Mouse (Mus musculus) cerebellum, postnatal 25 days (tissue): ENCODE data around the gene Serpinb3b.
"Not testable (repeated sequence)": the region's sequence is repeated elsewhere in the genome, so short reads cannot be mapped to it uniquely, and the experiment has no call there.

Source experiments
- DNase-seq, 2 experiments: peaks; one replicate each; pipeline ENCODE4 v3.0.0; 2021; ENCODE audit warnings: mixed read lengths in 2 of 2

The Serpinb3b gene

DNA sequence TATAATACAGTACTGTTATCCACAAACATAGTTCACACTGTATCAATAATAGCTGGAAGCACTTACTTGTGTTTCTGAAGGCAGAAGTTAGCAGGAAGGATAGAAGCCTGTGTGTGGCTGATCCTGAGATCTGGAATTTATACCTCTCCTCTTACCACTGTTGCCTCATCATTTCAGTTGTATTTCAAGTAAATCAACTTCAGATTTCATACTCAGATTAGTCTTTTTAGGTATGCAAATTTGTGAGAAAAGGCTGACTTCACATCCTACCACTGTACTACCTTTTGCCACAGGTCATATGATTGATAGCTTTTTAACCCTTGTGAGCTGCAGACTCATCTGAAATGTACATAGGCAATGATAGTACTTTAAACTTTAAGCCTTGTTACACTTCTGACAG lies at the start of gene Serpinb3b, which contains the start of gene Serpinb3c:
Serpinb3b (minus strand) TSS at position 101 of the 400 bp plus-strand sequence.
Serpinb3c (minus strand) TSS at position 111 of the 400 bp plus-strand sequence.
- not testable (repeated sequence) for DNase-seq

DNA sequence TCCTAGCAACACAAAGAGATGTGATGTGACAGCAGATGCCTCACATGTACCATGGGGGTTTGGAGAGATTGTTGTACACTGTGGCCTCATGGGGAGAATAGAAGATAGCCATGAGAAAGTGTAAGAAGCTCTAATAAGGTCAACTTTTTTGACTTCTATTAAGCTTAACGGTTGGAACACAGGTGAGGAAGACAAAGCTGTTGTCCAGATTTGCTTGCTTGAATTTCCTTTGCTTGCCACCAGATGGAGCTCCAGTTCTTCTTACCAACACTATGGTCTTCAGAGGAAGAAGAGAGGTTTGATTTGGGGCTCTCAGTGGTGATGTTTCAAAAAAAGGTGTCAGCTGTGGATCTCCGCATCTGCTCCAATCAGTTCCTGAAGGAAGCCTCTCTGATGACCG lies 35.0 kb downstream of the Serpinb3b start:
- DNase-seq, result peak; percentile 24 to 38

DNA sequence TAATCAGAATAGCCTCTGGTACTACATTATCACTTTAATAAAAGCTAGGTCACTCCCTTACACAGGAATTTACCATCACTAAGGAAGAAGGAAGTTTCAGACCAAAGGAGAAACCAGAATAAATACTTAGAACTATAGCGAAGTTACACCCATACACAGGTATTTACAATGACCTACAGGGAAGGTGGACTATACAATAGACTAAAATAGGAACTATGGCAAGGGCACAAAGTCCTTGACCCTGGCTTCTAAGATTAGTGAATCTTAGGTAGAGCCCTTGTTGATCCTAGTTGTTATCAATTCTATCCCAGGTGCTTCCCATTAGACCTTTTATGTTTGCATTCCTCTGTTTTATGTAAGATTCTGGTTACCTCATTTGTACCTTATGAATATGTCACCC lies 60.9 kb downstream of the Serpinb3b start:
- not testable (repeated sequence) for DNase-seq

DNA sequence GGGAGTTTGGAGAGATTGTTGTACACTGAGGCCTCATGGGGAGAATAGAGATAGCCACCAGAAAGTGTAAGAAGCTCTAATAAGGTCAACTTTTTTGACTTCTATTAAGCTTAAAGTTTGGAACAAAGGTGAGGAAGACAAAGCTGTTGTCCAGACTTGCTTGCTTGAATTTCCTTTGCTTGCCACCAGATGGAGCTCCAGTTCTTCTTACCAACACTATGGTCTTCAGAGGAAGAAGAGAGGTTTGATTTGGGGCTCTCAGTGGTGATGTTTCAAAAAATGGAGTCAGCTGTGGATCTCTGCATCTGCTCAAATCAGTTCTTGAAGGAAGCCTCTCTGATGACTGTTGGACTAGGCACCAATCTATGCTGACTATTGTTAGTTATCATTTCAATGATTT lies 150.7 kb downstream of the Serpinb3b start:
- peak in 1 of 2 experiments; percentile 36 for DNase-seq
